Mouse (Mus musculus): ENCODE measurements around the gene Mgst3.
"Not testable (repeated sequence)": the region's sequence is repeated elsewhere in the genome, so short reads cannot be mapped to it uniquely, and the experiment has no call there.

The Mgst3 gene

DNA sequence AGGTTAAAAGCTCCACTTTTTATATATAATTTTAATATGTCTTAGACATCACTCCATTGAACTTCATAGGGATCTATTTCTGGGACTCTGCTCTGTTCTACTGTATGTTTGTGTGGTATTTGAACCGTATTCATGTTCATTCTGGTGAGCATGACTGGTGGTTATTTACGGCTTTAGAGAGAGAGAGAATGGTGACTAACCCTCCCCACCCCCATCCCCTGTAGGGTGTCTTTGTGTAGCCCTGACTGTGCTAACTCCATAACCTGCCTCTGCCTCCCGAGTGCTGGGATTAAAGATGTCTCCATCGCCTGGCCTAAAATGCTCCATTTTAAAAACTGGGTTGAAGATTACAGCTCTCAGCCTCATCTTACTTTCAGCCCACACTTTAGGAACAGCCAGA is 33.4 kb downstream of the Mgst3 start:
- CTCF ChIA-PET: no interaction called here

DNA sequence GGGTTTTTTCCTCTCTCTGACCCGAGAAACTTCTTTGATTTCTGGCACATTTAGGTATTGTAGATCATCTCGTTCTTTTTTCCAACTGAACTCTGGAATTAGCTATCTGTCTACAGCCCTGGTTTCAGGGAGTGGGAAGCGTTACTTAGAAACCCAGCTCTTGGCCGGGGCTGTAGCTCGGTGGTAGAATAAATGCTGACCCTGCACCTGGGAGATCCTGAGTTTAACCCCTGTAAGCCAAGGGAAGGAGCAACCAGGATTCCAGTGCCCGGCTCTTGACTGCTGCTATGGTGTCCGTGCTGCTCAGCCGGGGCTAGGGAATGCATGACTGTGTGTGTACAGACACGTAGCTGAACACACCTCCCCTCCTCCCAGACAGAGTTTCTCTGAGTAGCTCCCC is 34.9 kb downstream of the Mgst3 start:
- CTCF ChIA-PET: no interaction called here

DNA sequence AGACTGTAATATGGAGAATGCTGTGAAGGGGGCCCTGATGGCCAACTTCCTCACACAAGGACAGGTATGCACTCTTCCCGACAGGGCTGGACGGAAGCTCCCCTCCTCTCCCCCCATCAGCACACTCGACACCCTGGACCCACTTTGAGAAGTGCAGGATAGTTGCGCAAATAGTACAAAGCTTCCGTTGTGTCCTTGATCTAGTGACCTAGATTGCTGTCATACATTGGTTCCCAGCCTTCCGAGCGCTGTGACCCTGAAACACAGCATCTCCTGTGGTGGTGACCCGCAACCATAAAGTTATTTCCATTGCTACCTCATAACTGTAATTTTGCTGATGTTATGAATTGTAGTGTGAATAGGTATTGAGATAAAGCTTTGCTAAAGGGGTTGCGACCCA is 36.3 kb downstream of the Mgst3 start:
- CTCF ChIA-PET: no interaction called here

DNA sequence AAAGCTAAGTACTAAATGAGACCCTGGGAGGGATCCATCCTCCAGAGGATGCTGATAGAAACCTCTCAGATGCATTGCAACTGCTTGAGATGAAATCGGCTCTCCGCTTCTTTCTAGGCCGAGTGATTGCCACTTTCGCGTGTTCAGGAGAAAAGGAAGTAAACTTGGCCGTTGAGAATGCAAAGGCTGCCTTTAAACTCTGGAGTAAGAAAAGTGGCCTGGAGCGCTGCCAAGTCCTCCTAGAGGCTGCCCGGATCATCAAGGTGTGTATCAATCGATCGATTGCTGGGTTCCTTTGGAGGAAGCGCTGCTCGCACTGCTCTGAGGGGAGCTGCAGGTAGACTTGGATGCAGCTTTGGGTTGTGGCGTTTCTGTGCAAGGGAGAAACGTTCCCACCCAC is 41.2 kb downstream of the Mgst3 start:
- CTCF ChIA-PET: no interaction called here

DNA sequence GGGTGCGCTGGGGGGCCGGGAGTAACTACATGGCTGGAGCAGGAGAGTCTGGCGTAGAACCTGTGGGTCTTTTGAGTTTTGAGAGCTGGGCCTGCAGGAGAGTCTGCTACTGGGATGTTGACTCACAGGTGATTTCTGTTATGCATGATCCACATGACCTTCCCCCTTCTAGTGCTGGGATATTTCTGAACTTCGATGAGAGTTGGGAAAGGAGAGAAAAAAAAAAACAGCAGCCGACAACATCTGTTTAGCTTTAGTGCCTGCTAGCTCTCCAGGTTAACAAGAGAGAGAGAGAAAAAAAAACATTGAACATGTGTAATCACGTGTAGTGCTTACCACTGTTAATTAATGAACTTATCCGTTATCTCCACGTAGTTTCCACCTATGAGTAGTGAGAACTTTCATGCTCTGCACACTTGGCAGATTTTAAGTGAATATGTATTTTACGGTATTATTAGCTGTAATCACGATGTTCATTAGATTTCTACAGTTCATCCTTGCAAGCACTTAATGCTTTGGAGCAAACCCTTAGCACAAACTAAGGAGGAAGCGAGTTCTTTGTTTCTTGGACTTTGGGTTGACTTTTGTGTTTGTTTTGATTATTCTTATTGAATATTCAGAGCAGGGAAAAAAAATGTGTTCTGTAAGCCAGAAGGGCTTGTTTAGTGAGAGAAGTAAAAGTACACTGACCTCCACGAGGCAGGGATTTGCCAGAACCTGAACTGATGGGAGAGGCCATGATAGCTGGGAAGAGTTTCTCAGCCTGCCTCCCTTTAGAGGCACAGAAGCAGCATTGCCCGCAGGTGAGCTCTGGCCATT is 42.8 kb downstream of the Mgst3 start:
- CTCF ChIA-PET: interaction anchor here (0.7 kb wide), 1 partner anchor 41 kb away, joined by 5 read pairs; no protein-coding TSS in a partner anchor

DNA sequence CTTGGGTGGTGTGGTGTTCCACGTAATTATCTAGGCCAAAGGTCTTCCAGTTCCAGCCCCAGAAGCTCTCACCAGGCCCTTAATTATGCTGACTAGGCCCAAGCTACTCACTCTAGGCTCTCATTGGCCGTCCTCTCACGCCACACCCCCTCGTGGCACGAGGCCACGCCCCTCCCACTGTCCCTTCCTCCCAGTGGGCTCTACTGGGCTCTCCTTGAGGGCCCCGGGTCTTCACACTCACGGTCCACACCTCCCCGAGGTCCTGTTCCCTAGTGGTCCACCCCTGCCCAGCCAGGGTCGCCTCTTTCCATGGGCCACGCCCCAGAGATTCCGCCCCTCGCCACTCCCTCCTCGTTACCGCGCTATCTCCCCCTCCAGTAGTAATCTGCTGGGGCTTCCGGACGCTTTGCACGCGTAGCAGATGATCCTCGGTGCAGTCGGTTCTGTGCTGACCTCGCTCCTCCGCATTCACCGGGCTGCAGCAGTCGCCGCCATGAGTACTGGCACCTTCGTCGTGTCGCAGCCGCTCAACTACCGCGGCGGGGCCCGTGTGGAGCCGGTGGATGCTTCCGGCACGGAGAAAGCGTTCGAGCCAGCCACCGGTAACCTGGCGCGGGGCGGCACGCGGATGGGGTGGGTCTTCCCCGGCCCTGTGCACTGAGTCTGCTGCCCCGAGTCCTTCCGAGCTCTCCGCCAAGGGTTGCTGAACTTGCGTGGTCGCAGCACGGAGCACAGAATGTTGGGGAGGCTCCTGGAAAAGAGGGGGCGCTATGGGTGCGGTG is 43.6 kb downstream of the Mgst3 start, which contains the start of gene Aldh9a1:
Gene Aldh9a1 (plus strand): TSS at position 177 of the 782 bp plus-strand sequence.
- CTCF ChIA-PET: interaction anchor here (0.7 kb wide), 1 partner anchor 41 kb away, joined by 5 read pairs; no protein-coding TSS in a partner anchor

DNA sequence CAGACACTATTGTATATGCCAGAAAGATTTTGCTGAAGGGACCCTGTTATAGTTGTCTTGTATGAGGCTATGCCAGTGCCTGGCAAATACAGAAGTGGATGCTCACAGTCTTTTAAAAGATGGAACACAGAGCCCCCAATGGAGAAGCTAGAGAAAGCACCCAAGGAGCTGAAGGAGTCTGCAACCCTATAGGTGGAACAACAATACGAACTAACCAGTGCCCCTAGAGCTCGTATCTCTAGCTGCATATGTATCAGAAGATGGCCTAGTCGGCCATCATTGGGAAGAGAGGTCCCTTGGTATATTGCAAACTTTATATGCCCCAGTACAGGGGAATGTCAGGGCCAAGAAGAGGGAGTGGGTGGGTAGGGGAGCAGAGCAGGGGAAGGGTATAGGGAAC is 44.4 kb downstream of the Mgst3 start:
- CTCF ChIA-PET: not testable (repeated sequence)

DNA sequence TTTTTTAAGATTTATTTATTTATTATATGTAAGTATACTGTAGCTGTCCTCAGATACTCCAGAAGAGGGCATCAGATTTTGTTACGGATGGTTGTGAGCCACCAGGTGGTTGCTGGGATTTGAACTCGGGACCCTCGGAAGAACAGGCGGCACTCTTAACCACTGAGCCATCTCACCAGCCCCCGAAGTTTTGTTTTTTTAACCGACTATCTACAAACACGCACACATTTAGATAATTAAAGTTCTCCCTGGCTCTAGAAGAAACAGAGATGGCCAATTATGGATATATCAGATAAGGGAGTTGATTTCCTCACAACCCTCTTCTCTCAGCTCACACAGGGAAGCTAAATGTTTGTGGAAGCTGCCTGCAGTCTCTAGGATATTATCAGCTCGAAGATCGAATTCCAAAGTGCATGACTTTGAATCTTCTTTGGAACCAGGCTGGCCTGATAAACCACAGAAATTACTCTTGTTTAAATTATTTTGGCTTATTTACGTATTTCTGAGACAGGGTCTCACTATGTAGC is 47.6 kb downstream of the Mgst3 start:
- CTCF ChIA-PET: not testable (repeated sequence)

DNA sequence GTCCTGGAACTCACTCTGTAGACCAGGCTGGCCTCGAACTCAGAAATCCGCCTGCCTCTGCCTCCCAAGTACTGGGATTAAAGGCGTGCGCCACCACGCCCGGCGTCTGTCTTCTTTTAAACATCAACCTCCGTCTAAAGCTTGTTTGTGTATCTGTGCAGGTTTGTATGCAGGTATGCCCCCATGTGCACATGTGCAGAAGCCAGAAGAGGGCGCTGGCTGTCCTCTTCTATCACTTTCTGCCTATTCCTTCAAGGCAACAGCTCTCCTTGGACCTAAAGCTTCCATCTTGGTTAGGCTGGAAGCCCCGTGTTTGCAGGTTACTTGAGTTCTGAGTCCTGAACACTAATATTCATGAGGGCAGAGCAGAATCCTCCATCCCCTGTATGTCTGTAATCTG is 50.8 kb downstream of the Mgst3 start:
- CTCF ChIA-PET: no interaction called here

DNA sequence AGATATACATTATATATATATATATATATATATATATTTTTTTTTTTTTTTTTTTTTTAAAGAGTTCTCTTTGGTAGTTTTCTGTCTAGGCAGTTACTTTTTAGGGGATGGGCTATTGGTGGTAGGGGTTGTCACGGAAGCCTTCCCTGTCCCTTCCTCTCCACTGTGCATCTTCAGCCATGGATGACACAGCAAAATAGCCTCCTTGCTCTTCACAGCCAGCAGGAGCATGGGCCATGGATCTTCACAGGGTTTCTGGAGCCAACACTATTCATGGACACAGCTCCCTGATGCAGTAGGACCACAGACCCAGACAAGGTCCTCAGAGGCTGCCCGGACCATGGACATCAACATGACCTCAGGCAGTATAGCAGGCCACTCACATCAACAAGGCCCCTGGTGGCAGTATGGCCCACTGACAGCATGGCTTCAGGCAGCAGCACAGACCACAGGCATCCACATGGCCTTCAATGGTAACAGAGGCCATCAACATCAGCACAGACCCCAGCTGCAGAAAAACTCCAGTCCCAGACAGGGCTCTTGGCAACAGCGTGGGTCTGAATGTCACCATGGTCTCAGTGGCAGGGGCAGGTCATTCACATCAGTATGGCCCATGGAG is 52.6 kb downstream of the Mgst3 start:
- CTCF ChIA-PET: no interaction called here

DNA sequence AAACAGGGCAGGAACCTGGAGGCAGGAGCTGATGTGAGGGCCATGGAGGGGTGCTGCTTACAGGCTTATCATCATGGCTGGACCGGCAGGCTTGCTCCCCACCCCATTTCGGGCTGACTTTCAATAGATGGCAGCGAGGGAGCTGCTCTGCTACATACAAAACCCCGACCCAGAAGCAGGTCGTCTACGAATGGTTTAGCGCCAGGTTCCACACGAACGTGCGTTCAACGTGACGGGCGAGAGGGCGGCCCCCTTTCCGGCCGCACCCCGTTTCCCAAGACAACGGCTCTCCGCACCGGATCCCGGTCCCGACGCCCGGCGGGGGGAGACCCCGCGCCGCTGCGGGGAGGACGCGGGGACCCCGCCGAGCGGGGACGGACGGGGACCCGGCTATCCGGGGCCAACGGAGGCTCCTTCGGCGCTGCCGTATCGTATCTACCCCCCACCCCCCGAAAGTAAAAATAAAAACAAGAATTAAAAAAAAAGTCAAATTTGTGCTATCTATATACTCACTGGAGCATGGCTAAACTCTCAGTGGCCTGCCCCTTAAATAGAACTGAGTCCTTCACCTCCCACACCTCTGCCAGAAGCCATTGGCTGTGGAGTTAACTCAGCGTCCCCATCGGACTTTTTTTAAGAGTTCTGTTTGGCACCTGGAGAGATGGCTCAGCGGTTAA is 53.4 kb downstream of the Mgst3 start:
- CTCF ChIA-PET: no interaction called here

DNA sequence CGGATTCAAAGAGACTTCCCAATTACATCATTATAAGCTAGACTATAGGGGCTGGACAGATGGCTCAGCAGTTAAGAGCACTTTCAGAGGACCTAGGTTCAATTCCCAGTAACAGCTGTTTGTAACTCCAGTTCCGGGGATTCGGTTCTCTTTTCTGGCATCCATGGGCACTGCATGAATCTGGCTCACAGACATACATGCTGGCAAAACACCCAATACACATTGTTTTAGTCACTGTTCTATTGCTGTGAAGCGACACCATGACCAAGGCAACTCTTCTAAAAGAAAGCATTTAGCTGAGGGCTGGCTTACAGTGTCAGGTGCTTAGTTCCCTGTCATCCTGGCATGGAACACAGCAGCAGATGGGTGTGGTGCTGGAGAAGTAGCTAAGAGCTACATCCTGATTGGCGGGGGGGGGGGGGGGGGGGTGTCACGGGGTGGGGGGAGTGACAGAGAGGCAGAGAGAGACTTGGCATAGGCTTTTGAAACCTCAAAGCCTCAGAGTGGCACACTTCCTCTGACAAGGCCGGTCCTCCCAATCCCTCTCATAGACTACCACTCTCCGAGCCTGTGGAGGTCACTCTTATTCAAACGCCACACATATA is 54.4 kb downstream of the Mgst3 start:
- CTCF ChIA-PET: no interaction called here

DNA sequence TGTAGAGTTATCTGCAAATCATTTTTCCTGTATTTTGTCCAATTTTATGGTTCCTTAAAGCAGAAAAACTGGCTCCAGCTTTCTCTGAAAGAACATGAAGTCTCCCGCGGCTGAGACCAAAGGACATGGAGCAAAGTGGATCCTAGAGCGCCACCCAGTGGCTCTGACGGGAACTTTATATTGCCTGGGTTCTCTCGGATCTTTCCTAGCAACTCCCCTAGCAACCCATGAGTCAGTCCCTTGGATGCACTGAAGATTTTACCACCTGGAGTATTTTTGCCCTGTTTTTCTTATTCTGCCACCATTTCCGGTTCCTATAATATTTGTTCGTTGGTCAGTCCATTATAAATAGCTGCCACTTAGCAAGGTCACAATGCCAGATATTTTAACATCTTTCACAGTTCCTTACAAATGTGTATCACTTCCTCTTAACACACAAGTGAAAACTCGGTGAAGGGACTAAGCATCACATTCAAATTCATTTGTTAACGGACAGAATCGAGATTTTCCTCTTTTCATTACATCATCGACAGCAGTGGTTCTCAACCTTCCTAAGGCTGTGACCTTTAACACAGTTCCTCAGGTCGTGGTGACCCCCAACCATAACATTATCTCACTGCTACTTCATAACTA is 56.1 kb downstream of the Mgst3 start:
- CTCF ChIA-PET: interaction anchor here (0.7 to 1.5 kb wide), 3 partner anchors 34 to 125 kb away, joined by 3 to 5 read pairs (median 3); no protein-coding TSS in a partner anchor

DNA sequence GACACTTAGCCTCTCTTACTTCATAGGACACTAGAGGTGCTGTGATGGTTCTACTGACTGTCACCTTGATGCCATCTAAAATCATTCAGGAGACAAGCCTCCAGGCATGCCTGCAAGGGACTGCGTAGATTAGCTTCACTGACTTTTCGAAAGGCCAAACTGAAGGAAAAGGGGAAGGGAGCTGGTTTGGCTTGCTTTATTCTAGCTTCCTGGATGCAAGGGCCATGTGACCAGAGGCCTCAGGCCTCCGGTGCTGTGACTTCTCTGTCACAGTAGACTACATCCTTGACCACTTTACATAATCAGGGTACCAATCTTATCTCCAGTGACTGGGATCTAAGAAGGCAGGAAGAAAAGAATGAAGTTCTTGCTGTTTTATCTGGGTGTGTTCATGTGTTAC is 57.2 kb downstream of the Mgst3 start:
- CTCF ChIA-PET: no interaction called here

DNA sequence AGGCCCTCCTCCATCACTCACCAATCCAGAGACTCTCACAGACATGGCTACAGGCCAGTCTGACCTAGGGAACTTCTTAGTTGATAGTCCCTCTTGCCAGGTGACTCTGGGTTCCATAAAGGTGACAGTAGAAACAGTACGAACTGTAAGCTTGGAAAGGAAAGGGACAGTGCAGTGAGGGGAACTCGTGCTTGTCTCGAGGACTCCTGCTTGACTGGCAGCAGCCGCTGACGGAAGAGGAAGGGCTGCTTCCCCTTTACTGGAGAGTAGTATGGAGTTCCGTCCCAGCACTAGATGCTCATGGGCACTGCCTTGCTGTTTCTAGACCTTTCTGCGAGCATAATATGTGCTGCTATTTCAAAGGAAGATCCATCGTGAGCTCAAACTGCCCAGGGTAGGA is 62.5 kb downstream of the Mgst3 start:
- CTCF ChIA-PET: no interaction called here

DNA sequence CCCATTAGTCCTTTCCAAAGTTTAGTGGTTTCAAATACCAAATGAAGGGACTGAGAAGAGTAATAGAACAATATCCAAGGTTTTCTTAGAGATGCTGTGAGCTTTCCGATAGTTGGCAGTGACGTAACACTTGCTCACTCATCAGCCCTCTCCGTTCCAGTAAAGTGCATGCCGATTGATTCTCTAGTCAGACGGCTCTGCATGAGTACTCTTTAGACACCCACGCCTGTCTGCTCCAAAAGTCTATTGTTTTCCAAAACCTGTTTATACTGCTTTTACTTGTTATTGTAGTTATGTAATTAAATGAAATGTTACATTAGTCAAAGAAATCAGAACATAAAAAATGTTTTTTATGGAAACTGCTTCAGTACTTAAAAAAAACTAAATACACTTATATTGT is 64.9 kb downstream of the Mgst3 start:
- CTCF ChIA-PET: no interaction called here

Data from spleen, embryonic (tissue).